ENCODE assay signal across 19 mouse cellular contexts in genomic region chr12:62768930-62769329, GRCm38 (mm10).
DNase-seq lines count a peak whose midpoint lies in the region; ATAC-seq lines count a peak whose summit lies in the region.
"Had no signal": no experiment of that assay in that cellular context is flagged by ENCODE, and none has a peak within 500 bp of the region (broad histone marks: within the 10 kb centered on the region; RNA-seq: fewer than 3 reads in every experiment).

No protein-coding gene starts in this region.

- peak; percentile 61 for ATAC-seq in hindbrain, embryonic 16.5 days
- no peak for ATAC-seq in hindbrain, embryonic 13.5 days (ENCODE audit: low FRiP score)
- ATAC-seq: activated CD4-positive, CD25-positive, alpha-beta regulatory T cell, adult 4 months; liver, embryonic 12.5 days had no signal

- DNase-seq in ES-CJ7 (ENCODE audit: low read depth, low spot score) = peak; percentile 18
- peak; percentile 71 for DNase-seq in brain, embryonic 18.5 days (ENCODE audit: low read depth, low spot score)
- peak; percentile 48 to 91 for DNase-seq in layer of hippocampus, postnatal 14 days (ENCODE audit: low spot score in 2 of 2)
- no peak for DNase-seq in heart, postnatal 14 days
- DNase-seq in thymus, postnatal 36 days = no peak
- DNase-seq: adrenal gland, postnatal 36 days; cerebellum, adult 11-12 months; heart, adult 2 months; heart, postnatal 36 days; lung, postnatal 10 days; spleen, adult 18-20 months had no signal

- intact Hi-C loops in heart, postnatal 14 days (cut with DNase I) = no loop called here

- no peak overlapping the region for H3K4me2 ChIP-seq in hindbrain, embryonic 16.5 days (ENCODE audit: low read length)
- H3K4me2 ChIP-seq in hindbrain, embryonic 13.5 days = no peak overlapping the region
- H3K4me2 ChIP-seq: kidney, embryonic 15.5 days; liver, embryonic 12.5 days; midbrain, embryonic 11.5 days had no signal

- no peaks in the 10 kb centered on the region for H3K27me3 ChIP-seq in hindbrain, embryonic 16.5 days (replicated peaks; ENCODE audit: control insufficient read depth, insufficient read depth, low read length)
- H3K27me3 ChIP-seq in hindbrain, embryonic 13.5 days = no peaks in the 10 kb centered on the region
- H3K27me3 ChIP-seq: kidney, embryonic 15.5 days; liver, embryonic 12.5 days had no signal

- no peaks in the 10 kb centered on the region for H3K4me1 ChIP-seq in hindbrain, embryonic 16.5 days (ENCODE audit: control insufficient read depth, insufficient read depth, low read depth, low read length)
- no peaks in the 10 kb centered on the region for H3K4me1 ChIP-seq in hindbrain, embryonic 13.5 days (replicated peaks)
- H3K4me1 ChIP-seq: kidney, embryonic 15.5 days; liver, embryonic 12.5 days had no signal

- no peaks in the 10 kb centered on the region for H3K36me3 ChIP-seq in hindbrain, embryonic 16.5 days (ENCODE audit: control insufficient read depth, insufficient read depth, low read length)
- no peaks in the 10 kb centered on the region for H3K36me3 ChIP-seq in hindbrain, embryonic 13.5 days
- H3K36me3 ChIP-seq: kidney, embryonic 15.5 days; liver, embryonic 12.5 days had no signal

- H3K9ac ChIP-seq in hindbrain, embryonic 16.5 days (ENCODE audit: low read depth, low read length) = no peak overlapping the region
- H3K9ac ChIP-seq in hindbrain, embryonic 13.5 days = no peak overlapping the region
- H3K9ac ChIP-seq: kidney, embryonic 15.5 days; liver, embryonic 12.5 days had no signal

- 67% methylated on average over 2 of the region's 2 CpGs for WGBS in hindbrain, embryonic 16.5 days
- 71% methylated on average over 2 of the region's 2 CpGs for WGBS in hindbrain, embryonic 13.5 days

- no peaks in the 10 kb centered on the region for H3K9me3 ChIP-seq in hindbrain, embryonic 16.5 days (ENCODE audit: control insufficient read depth, low read length)
- no peaks in the 10 kb centered on the region for H3K9me3 ChIP-seq in hindbrain, embryonic 13.5 days
- H3K9me3 ChIP-seq: kidney, embryonic 15.5 days; liver, embryonic 12.5 days had no signal

- H3K4me3 ChIP-seq in hindbrain, embryonic 16.5 days (ENCODE audit: low read length) = no peak overlapping the region
- no peak overlapping the region for H3K4me3 ChIP-seq in hindbrain, embryonic 13.5 days
- H3K4me3 ChIP-seq: heart, adult 2 months; kidney, embryonic 15.5 days; liver, embryonic 12.5 days; myocyte had no signal

- H3K27ac ChIP-seq in hindbrain, embryonic 16.5 days (ENCODE audit: low read depth, low read length) = no peak overlapping the region
- H3K27ac ChIP-seq in hindbrain, embryonic 13.5 days = no peak overlapping the region
- H3K27ac ChIP-seq: heart, adult 2 months; kidney, embryonic 15.5 days; liver, embryonic 12.5 days; stomach, postnatal 0 days had no signal

Comparison
In these comparisons a context has a peak if more than half of its experiments do, and no peak if none do; other contexts are left out.
1. DNase-seq: peak in ES-CJ7 (single experiment), brain, embryonic 18.5 days (single experiment) and layer of hippocampus, postnatal 14 days (2 of 2); none in heart, postnatal 14 days (0 of 2) and thymus, postnatal 36 days (0 of 2).